Mouse (Mus musculus) limb, embryonic 15.5 days (tissue): ENCODE results near the gene Klrb1b. TPM values are rescaled to one million over a fixed set of nuclear protein-coding genes. Genes with fewer than 3 reads are reported as not detected.

ENCODE experiments used
- ATAC-seq: fragments of 200-750 bp; cut with Nextera tagmentation; 2 replicates; pipeline ENCODE4 v1.8.0; 2017; ENCODE audit warnings: low read depth, moderate TSS enrichment; ENCODE audit not compliant: insufficient number of reproducible peaks, low FRiP score, low TSS enrichment
- H3K27ac ChIP-seq: fragments of 300-500 bp; sonication (generic); 2 replicates; pipeline ENCODE4 v1.5.1; 2015; ENCODE audit warnings: moderate library complexity, mild to moderate bottlenecking, inconsistent platforms
- H3K27me3 ChIP-seq: fragments of 300-500 bp; sonication (generic); 2 replicates; pipeline ENCODE4 v1.6.1; 2015; ENCODE audit warnings: inconsistent platforms
- H3K36me3 ChIP-seq: fragments of 300-500 bp; sonication (generic); 2 replicates; pipeline ENCODE4 v1.6.1; 2015; ENCODE audit warnings: inconsistent platforms
- H3K4me1 ChIP-seq: fragments of 300-500 bp; sonication (generic); 2 replicates; pipeline ENCODE4 v1.6.1; 2015; ENCODE audit warnings: inconsistent platforms
- H3K4me2 ChIP-seq: fragments of 300-500 bp; sonication (generic); 2 replicates; pipeline ENCODE4 v1.6.1; 2015; ENCODE audit warnings: mild to moderate bottlenecking, inconsistent platforms
- H3K4me3 ChIP-seq: fragments of 300-500 bp; sonication (generic); 2 replicates; pipeline ENCODE4 v1.5.1; 2015; ENCODE audit warnings: mild to moderate bottlenecking, inconsistent platforms
- H3K9ac ChIP-seq: fragments of 300-500 bp; sonication (generic); 2 replicates; pipeline ENCODE4 v1.6.1; 2015; ENCODE audit warnings: inconsistent platforms
- H3K9me3 ChIP-seq: fragments of 300-500 bp; sonication (generic); 2 replicates; pipeline ENCODE4 v1.6.1; 2016; ENCODE audit warnings: inconsistent platforms
- WGBS: fragments of 180-500 bp; shearing (Covaris S2); methylation state at CpG from one replicate; pipeline ENCODE4 v1.1.7; 2015; 5-methylcytosine and 5-hydroxymethylcytosine counted together
- polyA plus RNA-seq: library from polyadenylated mRNA; unstranded; fragments of >200 nt; fragmentation: Nextera tagmentation; extraction: Ambion mirVana; gene quantifications from 2 replicates; pipeline ENCODE4 v1.2.1, GENCODE M21; 2015

Gene Klrb1b
- polyA plus RNA-seq, 1 experiment from 2014 or later = 0.18 TPM

DNA sequence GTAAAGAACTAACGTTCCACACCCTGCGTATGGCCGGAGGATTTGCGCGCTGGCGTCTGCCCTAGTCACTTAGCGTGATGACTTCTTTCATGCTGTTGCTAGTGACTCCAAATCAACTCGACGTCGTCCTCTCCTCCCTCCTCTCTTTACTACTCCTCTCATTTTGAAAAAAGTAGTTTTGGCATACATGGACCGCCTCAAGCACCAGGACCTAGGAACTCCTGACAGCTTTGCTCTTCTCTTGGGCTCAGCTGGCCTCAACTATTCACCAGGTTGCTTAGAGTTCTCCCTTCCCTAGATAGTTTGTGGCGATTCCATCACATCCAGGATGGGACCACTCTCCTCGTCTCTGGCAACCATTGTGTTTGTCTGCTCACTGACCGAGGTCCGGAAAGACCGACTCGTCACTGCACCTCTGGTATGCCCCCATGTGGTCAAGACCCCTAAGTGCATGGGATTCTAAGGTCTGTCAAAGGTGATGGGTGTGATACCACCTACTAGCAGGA, 13.2 kb upstream of the Klrb1b start:
- peak; percentile 6; the same call in 1 of the 2 replicates for ATAC-seq
- H3K4me1 ChIP-seq = peaks cover 20% of the 10 kb centered on the region
- under 1% methylated on average over 17 of the region's 17 CpGs for WGBS

DNA sequence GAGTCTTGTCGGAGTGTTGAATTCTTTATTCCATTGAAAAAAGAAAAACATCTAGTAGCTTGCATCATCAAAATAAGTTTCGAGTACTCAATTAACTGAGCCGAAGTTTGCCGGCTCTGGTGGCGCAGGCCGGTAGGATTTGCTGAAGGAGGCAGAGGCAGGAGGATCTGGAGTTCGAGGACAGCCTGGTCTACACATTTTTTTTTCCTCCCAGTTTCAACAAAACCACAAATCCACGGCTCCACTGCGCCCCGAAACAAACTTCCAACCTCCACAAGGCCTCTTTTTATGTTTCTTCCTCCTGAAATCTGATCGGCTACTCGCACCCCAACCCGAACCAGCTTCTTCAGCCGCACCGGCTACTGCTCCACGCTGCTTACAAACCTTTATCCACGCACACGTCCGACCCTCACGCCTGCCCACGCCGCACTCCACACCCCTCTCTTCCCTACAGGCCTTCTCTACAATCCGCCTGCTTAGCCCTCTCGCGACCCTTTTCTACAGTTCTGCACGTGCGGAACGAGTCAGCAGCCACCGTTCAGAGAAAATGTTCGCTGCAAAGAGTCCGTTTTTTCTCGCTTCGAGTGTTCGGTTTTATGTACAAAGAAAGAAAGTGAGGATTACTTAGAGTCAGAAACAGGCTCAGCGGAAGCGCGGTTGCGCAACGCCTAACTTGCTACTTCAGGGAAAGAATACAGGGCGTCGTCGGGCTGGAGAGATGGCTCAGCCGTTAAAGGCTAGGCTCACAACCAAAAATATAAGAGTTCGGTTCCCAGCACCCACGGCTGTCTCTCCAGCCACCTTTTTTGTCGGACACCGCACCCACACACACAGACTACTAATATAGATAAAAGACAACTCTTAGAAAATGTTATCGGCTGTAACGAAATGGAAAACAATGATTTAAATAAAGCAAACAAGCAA, 12.5 kb upstream of the Klrb1b start:
- under 1% methylated on average over 49 of the region's 49 CpGs for WGBS
- no peaks in the 10 kb centered on the region for H3K9me3 ChIP-seq

More for the DNA sequence above, 13.2 kb upstream of the Klrb1b start:
- H3K9me3 ChIP-seq = no peaks in the 10 kb centered on the region
- no peaks in the 10 kb centered on the region for H3K36me3 ChIP-seq
- H3K9ac ChIP-seq = peak overlapping the region; percentile 43; the same call in 1 of the 2 replicates
- H3K4me3 ChIP-seq = peak overlapping the region; percentile 70
- H3K27me3 ChIP-seq = no peaks in the 10 kb centered on the region
- peak overlapping the region; percentile 97 for H3K27ac ChIP-seq
- H3K4me2 ChIP-seq = peak overlapping the region; percentile 70

DNA sequence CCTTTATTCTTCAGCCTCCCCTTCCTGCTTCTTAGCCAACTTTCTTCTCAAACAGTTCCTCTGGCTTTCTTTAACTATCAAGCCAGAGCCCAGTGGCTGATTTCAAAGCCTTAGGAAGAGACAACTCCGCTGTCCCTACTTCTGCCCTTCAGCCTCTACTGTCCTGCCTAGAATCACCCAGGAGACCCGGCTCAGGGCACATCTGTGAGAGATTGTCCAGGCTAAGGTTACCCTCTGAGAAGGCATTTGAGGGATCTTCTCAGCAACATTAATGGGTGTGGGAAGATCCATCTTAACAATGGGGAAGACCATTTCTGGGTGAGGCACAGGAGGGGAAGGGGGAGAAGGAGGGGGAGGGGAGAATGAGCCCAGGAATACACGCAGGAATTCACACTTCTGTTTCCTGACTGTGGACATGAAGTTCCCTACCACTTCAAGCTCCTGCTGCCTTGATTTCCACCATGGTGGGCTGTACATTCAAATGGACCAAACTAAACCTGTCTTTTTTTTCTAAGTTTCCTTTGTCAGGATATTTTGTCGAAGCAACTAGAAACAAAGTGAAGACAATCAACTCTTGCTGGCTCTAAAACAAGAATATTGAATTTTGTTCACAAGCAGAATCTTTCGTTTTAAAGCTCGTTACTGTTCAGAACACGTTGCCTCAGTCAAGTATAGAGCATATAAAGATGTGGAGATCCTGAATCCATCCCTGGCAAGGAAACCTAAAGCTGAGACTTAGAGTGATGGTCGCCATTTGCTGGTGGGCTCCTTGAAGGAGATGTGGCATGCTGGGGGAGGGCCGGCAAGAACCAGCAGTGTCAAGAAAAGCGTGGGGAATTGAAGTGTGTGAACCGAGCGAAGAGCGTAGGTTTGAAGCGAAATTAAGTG, 11.6 kb upstream of the Klrb1b start:
- Histone ChIP-seq H3K4me3 (peak overlapping the region; percentile 70), H3K4me1 (peaks cover 17% of the 10 kb centered on the region), H3K9ac (peak overlapping the region; percentile 31; the same call in 1 of the 2 replicates), H3K27ac (peak overlapping the region; percentile 97), H3K9me3 (no peaks in the 10 kb centered on the region), H3K4me2 (peak overlapping the region; percentile 53), H3K36me3 (no peaks in the 10 kb centered on the region), H3K27me3 (no peaks in the 10 kb centered on the region)
- no peak for ATAC-seq
- WGBS = 2% methylated on average over 14 of the region's 14 CpGs

More for the DNA sequence above, 12.5 kb upstream of the Klrb1b start:
- peak overlapping the region; percentile 97 for H3K27ac ChIP-seq
- H3K4me3 ChIP-seq = peak overlapping the region; percentile 70
- peaks cover 17% of the 10 kb centered on the region for H3K4me1 ChIP-seq
- no peaks in the 10 kb centered on the region for H3K27me3 ChIP-seq
- no peaks in the 10 kb centered on the region for H3K36me3 ChIP-seq
- peak overlapping the region; percentile 70 for H3K4me2 ChIP-seq
- peak overlapping the region; percentile 67 for H3K9ac ChIP-seq
- peak; percentile 45 for ATAC-seq

DNA sequence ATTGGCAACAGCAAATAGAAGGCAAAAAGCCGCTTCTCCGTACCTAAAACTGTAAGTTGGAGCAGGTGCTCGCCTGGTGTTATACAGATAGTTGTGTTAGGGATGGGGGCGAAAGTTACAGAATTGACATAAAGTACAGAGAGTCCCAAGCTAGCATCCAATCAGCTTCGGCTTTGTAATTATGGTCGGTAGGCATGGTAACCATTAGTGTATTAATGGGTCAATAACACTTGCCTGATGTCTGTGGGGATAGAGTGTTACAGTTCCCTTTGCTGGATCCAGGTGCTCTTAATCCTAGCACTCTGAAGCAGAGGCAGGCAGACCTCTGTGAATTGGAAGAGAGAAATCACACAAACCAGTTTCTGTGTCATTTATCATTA, 10.8 kb upstream of the Klrb1b start:
- H3K4me1 ChIP-seq = peaks cover 17% of the 10 kb centered on the region
- H3K27ac ChIP-seq = peak overlapping the region; percentile 97; the same call in 1 of the 2 replicates
- H3K4me2 ChIP-seq = peak overlapping the region; percentile 53
- no peak overlapping the region for H3K9ac ChIP-seq
- H3K36me3 ChIP-seq = no peaks in the 10 kb centered on the region
- no peaks in the 10 kb centered on the region for H3K27me3 ChIP-seq
- no peaks in the 10 kb centered on the region for H3K9me3 ChIP-seq
- ATAC-seq = no peak
- 88% methylated on average over 6 of the region's 6 CpGs for WGBS
- peak overlapping the region; percentile 70 for H3K4me3 ChIP-seq

DNA sequence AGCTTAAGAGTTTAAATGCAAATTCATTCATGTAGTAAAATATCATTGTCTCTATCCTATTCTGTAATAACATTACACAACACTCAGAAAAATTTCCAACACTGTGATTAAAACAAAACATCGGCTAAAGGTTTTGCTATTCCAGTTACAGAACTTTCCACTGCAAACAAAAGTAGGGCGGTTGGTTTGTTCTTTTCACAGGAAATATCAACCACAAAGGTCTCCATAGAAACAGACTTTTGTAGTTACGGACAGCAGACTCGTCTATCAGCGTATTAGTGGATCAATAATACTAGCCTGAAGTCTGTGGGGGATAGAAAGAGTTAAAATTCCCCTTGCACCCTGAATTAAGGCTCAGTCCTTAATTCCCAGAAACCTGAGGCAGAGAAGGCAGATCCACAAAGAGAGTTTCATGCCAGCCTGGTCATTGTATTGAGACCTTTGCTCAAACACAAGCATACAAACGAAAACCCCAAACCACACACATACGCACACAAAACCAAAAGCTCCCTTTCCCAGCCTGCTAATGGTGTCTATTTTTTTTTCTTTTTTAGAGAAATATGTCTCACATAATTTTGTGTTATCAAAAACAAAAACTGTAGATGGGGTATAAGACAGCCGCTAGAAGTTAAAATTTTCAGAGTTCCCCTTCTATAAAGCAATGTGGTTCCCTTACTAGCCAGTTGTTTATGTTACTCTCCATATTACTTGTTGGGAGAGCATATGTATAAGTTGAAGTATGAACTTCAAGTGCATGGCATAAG, 10.2 kb upstream of the Klrb1b start:
- Histone ChIP-seq H3K36me3 (no peaks in the 10 kb centered on the region), H3K9me3 (no peaks in the 10 kb centered on the region), H3K4me1 (peaks cover 13% of the 10 kb centered on the region), H3K27me3 (no peaks in the 10 kb centered on the region), H3K4me3 (no peak overlapping the region), H3K9ac (no peak overlapping the region), H3K4me2 (no peak overlapping the region), H3K27ac (no peak overlapping the region)
- ATAC-seq = no peak
- 87% methylated on average over 8 of the region's 8 CpGs for WGBS

DNA sequence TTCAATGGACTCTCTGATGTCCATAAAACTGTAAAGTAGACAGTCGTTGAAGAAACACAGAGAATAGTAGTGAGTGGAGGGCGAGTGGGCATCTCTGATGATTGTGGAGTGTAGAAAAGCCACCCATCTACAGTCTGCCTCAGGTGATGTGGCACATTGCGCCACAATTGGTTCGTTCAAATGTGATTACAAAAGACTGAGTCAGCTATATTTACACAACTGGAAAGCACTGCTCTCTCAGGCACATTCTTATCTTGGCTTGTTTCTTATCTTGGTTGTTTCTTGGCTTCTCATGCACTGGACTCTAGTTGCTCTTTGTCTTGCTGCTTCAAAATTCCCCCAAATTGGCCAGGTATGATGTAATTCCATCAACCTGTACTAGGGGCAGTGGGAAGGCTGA, 9.4 kb upstream of the Klrb1b start:
- no peak overlapping the region for H3K4me2 ChIP-seq
- no peaks in the 10 kb centered on the region for H3K27me3 ChIP-seq

DNA sequence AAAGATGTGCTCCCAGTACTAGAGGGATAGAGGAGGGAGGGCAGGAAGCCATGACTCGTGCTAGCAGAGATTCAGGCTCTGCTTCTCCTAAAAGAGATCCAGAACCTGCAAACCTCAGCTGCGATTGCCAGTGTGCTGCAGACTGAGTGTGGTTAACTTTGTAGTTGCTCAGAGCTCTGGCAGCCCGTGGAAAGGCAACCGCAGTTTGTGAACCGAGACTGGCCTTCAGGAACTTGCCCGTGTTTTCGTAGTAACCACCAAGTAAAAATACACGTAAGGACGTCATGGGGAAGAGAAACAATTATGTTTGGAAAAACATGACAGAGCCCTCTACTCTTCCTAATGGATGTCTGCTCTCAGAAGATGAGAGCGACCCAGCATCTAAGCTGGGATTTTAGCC, 6.9 kb upstream of the Klrb1b start:
- Histone ChIP-seq H3K9me3 (no peaks in the 10 kb centered on the region), H3K4me2 (no peak overlapping the region), H3K27me3 (no peaks in the 10 kb centered on the region), H3K4me3 (no peak overlapping the region), H3K36me3 (no peaks in the 10 kb centered on the region), H3K9ac (no peak overlapping the region), H3K4me1 (peaks cover 7% of the 10 kb centered on the region; the same call in 1 of the 2 replicates), H3K27ac (no peak overlapping the region)
- WGBS = 85% methylated on average over 10 of the region's 10 CpGs
- ATAC-seq = no peak

More for the DNA sequence above, 9.4 kb upstream of the Klrb1b start:
- no peak overlapping the region for H3K9ac ChIP-seq
- 80% methylated on average over 4 of the region's 4 CpGs for WGBS
- H3K4me1 ChIP-seq = peaks cover 13% of the 10 kb centered on the region
- no peak for ATAC-seq
- H3K9me3 ChIP-seq = no peaks in the 10 kb centered on the region
- no peaks in the 10 kb centered on the region for H3K36me3 ChIP-seq
- H3K27ac ChIP-seq = no peak overlapping the region
- no peak overlapping the region for H3K4me3 ChIP-seq

DNA sequence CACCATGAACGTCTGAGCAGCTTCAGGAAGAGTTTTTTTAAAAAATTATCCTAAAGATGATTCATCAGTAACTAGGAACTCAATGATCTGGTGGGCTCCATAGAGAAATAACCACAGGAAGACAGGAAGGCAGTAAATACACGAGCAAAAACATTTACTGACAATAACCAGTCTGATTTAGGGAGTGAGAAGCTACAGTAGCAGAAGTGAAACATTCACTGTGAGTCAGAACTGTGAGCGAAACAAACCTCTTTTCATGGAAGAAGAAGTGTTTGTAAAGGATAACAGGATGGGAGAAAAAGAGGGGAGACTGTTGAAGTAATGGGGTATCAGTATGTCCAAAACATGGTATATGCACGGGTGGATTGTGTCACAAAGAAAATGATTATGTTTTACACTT, 3.7 kb upstream of the Klrb1b start:
- 46% methylated on average over 4 of the region's 4 CpGs for WGBS
- no peak overlapping the region for H3K9ac ChIP-seq
- no peak overlapping the region for H3K4me3 ChIP-seq
- H3K9me3 ChIP-seq = no peaks in the 10 kb centered on the region
- no peak overlapping the region for H3K27ac ChIP-seq
- H3K4me2 ChIP-seq = no peak overlapping the region
- no peaks in the 10 kb centered on the region for H3K4me1 ChIP-seq
- no peaks in the 10 kb centered on the region for H3K36me3 ChIP-seq
- no peaks in the 10 kb centered on the region for H3K27me3 ChIP-seq
- no peak for ATAC-seq

DNA sequence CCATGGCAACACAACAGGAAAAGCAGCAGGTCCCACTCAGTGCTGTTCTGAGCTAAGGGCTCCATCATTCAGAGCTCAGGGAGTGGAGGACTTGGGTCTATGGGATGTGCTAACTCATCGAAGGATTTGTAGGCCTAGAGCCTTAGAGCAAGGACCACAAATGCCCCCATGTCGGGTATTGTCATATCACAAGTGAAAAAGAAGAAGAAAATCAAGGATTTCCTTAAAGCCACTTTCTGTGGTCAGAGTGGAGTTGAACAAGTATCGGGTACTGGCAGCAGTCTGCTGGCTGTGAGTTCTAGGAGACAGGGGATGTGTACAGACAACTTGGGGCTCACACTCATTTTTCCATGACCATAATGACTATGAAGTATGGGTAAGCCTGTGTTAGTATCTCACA, 650 bp upstream of the Klrb1b start:
- ATAC-seq = no peak
- no peak overlapping the region for H3K27ac ChIP-seq
- H3K4me1 ChIP-seq = no peaks in the 10 kb centered on the region
- H3K4me3 ChIP-seq = no peak overlapping the region
- 82% methylated on average over 3 of the region's 3 CpGs for WGBS
- no peaks in the 10 kb centered on the region for H3K9me3 ChIP-seq
- H3K9ac ChIP-seq = no peak overlapping the region
- H3K4me2 ChIP-seq = no peak overlapping the region
- no peaks in the 10 kb centered on the region for H3K27me3 ChIP-seq
- H3K36me3 ChIP-seq = no peaks in the 10 kb centered on the region

DNA sequence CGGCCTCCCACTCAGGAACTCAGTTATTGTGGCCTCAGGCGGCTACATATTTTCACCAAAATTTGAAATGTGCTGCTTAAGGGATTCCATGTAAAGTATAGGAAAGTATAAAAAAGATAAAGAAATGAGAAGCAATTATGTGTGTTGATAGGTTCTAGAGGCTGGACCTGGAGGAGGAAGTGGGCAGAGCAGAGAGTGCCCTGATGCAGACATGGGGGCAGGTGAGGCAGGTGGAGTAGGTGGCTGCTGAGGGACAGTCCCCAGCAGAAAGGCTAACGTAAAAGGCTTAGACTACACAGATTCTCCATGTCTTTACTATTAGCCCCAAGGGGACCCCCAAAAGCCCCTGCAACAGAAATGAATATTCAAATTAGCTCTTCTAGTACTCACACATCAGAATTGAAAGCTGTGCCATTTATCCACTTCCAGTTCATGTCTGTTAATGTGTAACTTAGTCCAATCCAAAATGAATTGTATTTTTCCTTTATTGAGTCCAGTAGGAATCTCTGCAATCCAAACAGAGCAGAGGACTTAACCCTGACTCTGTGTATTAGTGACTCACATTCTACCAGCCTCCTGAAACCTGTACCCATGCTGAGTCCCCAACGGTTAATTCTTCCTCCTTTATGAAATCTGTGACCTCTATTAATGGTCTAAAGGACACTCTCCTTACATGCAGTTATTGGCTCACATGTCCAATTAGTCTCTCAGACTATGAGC, 7.9 kb downstream of the Klrb1b start:
- no peaks in the 10 kb centered on the region for H3K36me3 ChIP-seq
- no peaks in the 10 kb centered on the region for H3K4me1 ChIP-seq
- no peak overlapping the region for H3K27ac ChIP-seq
- no peak overlapping the region for H3K4me3 ChIP-seq
- no peaks in the 10 kb centered on the region for H3K27me3 ChIP-seq
- no peak overlapping the region for H3K4me2 ChIP-seq
- H3K9me3 ChIP-seq = no peaks in the 10 kb centered on the region
- ATAC-seq = no peak
- H3K9ac ChIP-seq = no peak overlapping the region
- WGBS = 75% methylated on average over 4 of the region's 4 CpGs

DNA sequence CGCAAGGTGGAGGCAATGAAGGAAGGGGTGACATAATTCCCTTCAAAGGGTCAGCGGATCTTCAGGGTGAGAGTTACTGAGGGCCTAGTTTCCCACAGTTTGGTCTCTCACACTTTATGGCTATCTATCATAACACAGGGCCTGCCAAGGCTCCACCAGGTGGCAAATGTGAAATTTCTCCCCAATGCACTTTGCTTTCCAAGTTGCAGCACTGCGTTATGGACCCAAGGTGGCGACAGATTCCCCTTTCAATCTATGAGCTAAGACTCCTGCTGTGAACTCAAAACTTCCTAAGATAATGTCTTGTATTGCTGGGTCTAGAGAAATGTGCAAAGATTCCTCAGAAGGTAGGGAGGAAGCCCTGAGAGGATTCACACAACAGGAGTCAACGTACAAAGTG, 17.6 kb downstream of the Klrb1b start:
- Histone ChIP-seq H3K4me1 (no peaks in the 10 kb centered on the region), H3K9me3 (no peaks in the 10 kb centered on the region), H3K27me3 (no peaks in the 10 kb centered on the region), H3K36me3 (no peaks in the 10 kb centered on the region), H3K4me3 (no peak overlapping the region), H3K4me2 (no peak overlapping the region), H3K9ac (no peak overlapping the region), H3K27ac (no peak overlapping the region)
- no peak for ATAC-seq
- 85% methylated on average over 5 of the region's 5 CpGs for WGBS
